Mouse (Mus musculus) liver, embryonic 13.5 days (tissue): ENCODE measurements at regions not wholly inside any gene's neighbourhood (a gene's known extent, or its start where the extent isn't known, plus 50 kb on each side); places are given as distances from the start of the nearest gene placed in this dataset.

ENCODE experiments used
- ATAC-seq: fragments of 200-750 bp; cut with Nextera tagmentation; 2 replicates; pipeline ENCODE4 v1.8.0; 2017; ENCODE audit warnings: low read depth, mild to moderate bottlenecking, moderate number of reproducible peaks, moderate library complexity
- DNase-seq: peaks from one replicate; pipeline ENCODE4 v3.0.0; 2022
- H3K27ac ChIP-seq: fragments of 300-500 bp; sonication (generic); 2 replicates; pipeline ENCODE4 v1.5.1; 2015; ENCODE audit warnings: moderate library complexity, mild to moderate bottlenecking, inconsistent platforms
- H3K27me3 ChIP-seq: fragments of 300-500 bp; sonication (generic); 2 replicates; pipeline ENCODE4 v1.6.1; 2015; ENCODE audit warnings: mild to moderate bottlenecking, inconsistent platforms
- H3K36me3 ChIP-seq: fragments of 300-500 bp; sonication (generic); 2 replicates; pipeline ENCODE4 v1.6.1; 2015; ENCODE audit warnings: mild to moderate bottlenecking, inconsistent platforms
- H3K4me1 ChIP-seq: fragments of 300-500 bp; sonication (generic); replicated peaks from 2 replicates; pipeline ENCODE4 v1.6.1; 2015; ENCODE audit warnings: inconsistent platforms
- H3K4me2 ChIP-seq: fragments of 300-500 bp; sonication (generic); 2 replicates; pipeline ENCODE4 v1.6.1; 2015; ENCODE audit warnings: inconsistent platforms, mild to moderate bottlenecking, moderate library complexity
- H3K4me3 ChIP-seq: fragments of 300-500 bp; sonication (generic); replicated peaks from 2 replicates; pipeline ENCODE4 v1.5.1; 2015; ENCODE audit warnings: mild to moderate bottlenecking, inconsistent platforms
- H3K9ac ChIP-seq: fragments of 300-500 bp; sonication (generic); 2 replicates; pipeline ENCODE4 v1.6.1; 2015; ENCODE audit warnings: mild to moderate bottlenecking, inconsistent platforms
- H3K9me3 ChIP-seq: fragments of 300-500 bp; sonication (generic); replicated peaks from 2 replicates; pipeline ENCODE4 v1.6.1; 2016; ENCODE audit warnings: inconsistent platforms
- WGBS: fragments of 180-500 bp; shearing (Covaris S2); methylation state at CpG from one replicate; pipeline ENCODE4 v1.1.7; 2015; ENCODE audit not compliant: insufficient replicate concordance; 5-methylcytosine and 5-hydroxymethylcytosine counted together

DNA sequence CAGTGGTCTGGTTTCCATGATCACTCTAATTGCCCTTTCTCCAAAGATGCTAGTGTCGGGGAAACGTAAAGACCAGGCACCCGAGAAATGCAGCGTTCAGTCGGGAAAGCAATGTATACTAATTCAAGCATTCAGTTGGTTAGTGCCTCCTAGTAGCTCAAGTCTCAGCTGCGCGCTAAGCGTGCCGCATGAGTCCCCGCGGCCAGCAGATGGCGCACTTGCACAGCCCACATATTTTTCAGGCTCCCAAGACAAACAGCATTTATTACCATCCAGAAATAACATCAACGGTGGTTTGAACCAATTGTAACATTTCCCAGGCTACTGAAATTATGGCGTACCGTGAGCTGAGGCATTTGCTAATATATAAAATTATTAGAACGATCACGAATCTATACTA lies 222.3 kb downstream of the Brms1l start:
- ATAC-seq (no peak), DNase-seq (peak; percentile 19)
- H3K9ac ChIP-seq = no peak overlapping the region
- no peak overlapping the region for H3K4me2 ChIP-seq
- H3K27ac ChIP-seq = no peak overlapping the region
- no peaks in the 10 kb centered on the region for H3K9me3 ChIP-seq
- WGBS = 12% methylated on average over 17 of the region's 17 CpGs
- no peaks in the 10 kb centered on the region for H3K36me3 ChIP-seq
- no peaks in the 10 kb centered on the region for H3K4me1 ChIP-seq
- no peak overlapping the region for H3K4me3 ChIP-seq
- H3K27me3 ChIP-seq = no peaks in the 10 kb centered on the region

DNA sequence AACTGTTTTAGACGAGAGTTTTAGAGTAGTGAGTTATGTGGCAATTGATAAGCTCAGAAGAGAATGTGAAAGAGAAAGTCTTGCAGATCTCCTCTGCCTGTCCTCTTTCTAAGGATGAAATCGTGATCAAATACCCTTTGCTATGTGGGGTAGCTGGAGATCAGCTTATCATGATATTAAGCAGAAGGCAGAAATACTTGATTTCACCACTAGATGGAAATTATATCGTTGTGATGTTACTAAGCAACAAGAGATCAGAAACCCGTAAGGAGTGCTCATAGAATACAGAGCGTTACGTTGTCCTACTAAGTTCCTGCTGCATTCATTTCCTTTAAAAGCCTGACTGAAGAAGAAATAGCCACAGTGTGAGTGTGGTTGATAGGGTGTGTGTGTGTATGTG lies 219.3 kb downstream of the Brms1l start:
- H3K4me1 ChIP-seq = no peaks in the 10 kb centered on the region
- 61% methylated on average over 6 of the region's 6 CpGs for WGBS
- ATAC-seq = no peak

GRCm38 (mm10) chr12:56046050-56046449 lies 209.9 kb downstream of the Brms1l start:
- H3K9me3 ChIP-seq = no peaks in the 10 kb centered on the region
- 58% methylated on average over 3 of the region's 3 CpGs for WGBS
- DNase-seq (no peak), ATAC-seq (no peak)
- no peak overlapping the region for H3K4me2 ChIP-seq
- no peak overlapping the region for H3K9ac ChIP-seq
- H3K4me3 ChIP-seq = no peak overlapping the region
- H3K27ac ChIP-seq = no peak overlapping the region
- no peaks in the 10 kb centered on the region for H3K27me3 ChIP-seq
- H3K36me3 ChIP-seq = no peaks in the 10 kb centered on the region
- no peaks in the 10 kb centered on the region for H3K4me1 ChIP-seq

More for the DNA sequence above, 219.3 kb downstream of the Brms1l start:
- Histone ChIP-seq H3K4me3 (no peak overlapping the region), H3K4me2 (no peak overlapping the region), H3K27ac (no peak overlapping the region), H3K36me3 (no peaks in the 10 kb centered on the region), H3K9me3 (no peaks in the 10 kb centered on the region), H3K9ac (no peak overlapping the region), H3K27me3 (no peaks in the 10 kb centered on the region)
- DNase-seq = no peak

DNA sequence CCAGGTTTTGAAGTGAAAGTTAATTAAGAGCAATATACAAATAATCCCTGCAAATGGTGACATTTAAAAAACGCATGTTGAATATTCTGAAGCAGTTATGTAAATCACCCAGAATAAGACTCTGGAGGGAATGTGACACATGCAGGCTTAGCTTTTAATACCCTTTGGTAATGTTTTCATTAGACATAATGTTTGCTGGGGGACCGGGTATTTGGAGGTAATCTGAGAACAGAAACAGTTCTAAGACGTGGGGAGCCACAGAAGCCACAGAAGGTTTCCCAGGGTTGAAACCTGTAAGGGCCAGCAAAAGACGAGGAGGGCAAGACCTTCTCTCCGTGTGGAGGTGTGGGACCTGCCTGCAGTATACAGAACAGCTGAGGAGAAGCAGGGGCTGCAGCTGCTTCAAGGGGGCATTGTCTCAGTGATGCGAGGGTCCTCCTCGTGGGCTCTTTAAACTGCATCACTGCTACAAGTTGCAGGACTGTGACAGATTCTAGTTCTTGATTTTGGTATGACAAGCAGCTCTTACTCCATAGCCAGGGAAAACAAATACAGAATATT lies 184.9 kb downstream of the Brms1l start:
- WGBS = 33% methylated on average over 7 of the region's 7 CpGs
- Histone ChIP-seq H3K9ac (no peak overlapping the region), H3K36me3 (no peaks in the 10 kb centered on the region), H3K27ac (no peak overlapping the region), H3K4me1 (no peaks in the 10 kb centered on the region), H3K9me3 (no peaks in the 10 kb centered on the region), H3K4me3 (no peak overlapping the region), H3K27me3 (no peaks in the 10 kb centered on the region), H3K4me2 (no peak overlapping the region)
- DNase-seq (no peak), ATAC-seq (no peak)

DNA sequence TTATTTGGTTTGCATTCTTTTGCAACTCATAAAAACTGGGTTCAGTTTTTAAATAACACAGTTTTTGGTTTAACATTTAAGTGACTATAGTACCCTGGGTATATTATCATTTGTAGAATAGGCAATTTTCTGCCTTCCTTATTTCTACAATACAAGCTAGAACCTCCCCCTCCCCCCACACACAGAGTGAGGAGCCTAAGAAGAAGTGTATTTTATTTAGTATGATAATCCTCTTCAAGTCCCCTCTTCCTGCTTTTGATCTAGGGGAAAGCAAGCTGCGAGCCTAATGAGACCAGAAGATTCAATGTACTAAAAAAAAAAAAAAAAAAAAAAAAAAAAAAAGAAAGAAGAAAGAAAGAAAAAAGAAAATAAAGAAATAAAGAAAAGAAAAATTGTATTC lies 184.4 kb downstream of the Brms1l start:
- no peaks in the 10 kb centered on the region for H3K27me3 ChIP-seq
- DNase-seq = no peak
- no peaks in the 10 kb centered on the region for H3K4me1 ChIP-seq
- H3K9me3 ChIP-seq = no peaks in the 10 kb centered on the region
- ATAC-seq = no peak
- H3K4me2 ChIP-seq = no peak overlapping the region
- no peak overlapping the region for H3K27ac ChIP-seq
- H3K36me3 ChIP-seq = no peaks in the 10 kb centered on the region
- no peak overlapping the region for H3K9ac ChIP-seq
- 8% methylated on average over 1 of the region's 1 CpGs for WGBS
- no peak overlapping the region for H3K4me3 ChIP-seq

DNA sequence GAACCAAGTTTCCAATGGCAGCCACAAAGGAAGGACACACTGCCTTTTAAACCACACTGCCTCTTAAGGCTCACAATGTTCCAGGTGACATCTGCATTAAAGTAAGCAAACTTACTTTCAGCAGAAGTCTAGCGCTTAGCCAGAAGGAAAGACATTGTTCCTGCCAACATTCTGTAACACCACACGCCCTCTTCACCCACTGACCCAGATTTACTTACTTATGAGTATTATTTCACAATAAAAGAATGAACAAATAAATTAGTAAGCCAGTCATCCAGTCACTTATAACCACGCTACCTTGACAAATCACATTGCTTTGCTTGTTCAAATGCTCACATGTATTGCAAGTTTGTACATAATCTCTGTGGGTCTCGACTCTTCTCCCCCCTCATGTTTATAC lies 173.9 kb downstream of the Brms1l start:
- Histone ChIP-seq H3K36me3 (no peaks in the 10 kb centered on the region), H3K9ac (no peak overlapping the region), H3K4me3 (no peak overlapping the region), H3K4me1 (no peaks in the 10 kb centered on the region), H3K27ac (no peak overlapping the region), H3K9me3 (no peaks in the 10 kb centered on the region), H3K4me2 (no peak overlapping the region), H3K27me3 (no peaks in the 10 kb centered on the region)
- DNase-seq (no peak), ATAC-seq (no peak)
- 49% methylated on average over 4 of the region's 4 CpGs for WGBS

DNA sequence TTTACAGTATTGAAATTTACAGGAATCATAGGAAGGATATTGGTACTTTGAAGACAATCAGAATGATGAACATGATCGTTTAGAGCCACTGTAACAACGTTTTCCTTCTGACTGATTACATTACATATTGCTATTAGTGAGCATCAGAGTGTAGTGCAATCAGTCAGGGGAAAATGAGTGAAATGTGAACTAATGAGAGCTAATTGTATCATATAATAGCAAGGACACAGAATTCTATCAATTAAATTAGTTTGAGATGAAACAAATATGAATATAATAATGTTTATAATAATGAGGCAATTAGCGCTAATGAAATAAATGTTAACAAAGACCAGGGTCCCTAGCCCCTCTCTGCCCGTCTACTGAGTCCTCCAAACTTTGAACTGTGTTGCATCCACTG lies 169.7 kb downstream of the Brms1l start:
- Histone ChIP-seq H3K4me3 (no peak overlapping the region), H3K4me2 (no peak overlapping the region), H3K27ac (no peak overlapping the region), H3K4me1 (no peaks in the 10 kb centered on the region), H3K9me3 (no peaks in the 10 kb centered on the region), H3K9ac (no peak overlapping the region), H3K27me3 (no peaks in the 10 kb centered on the region), H3K36me3 (no peaks in the 10 kb centered on the region)
- no peak for DNase-seq
- no peak for ATAC-seq
- 61% methylated on average over 4 of the region's 4 CpGs for WGBS

GRCm38 (mm10) chr12:56005321-56005720 lies 169.2 kb downstream of the Brms1l start:
- H3K4me1 ChIP-seq = no peaks in the 10 kb centered on the region
- H3K27me3 ChIP-seq = no peaks in the 10 kb centered on the region
- no peaks in the 10 kb centered on the region for H3K9me3 ChIP-seq
- WGBS = 52% methylated on average over 6 of the region's 6 CpGs
- no peak overlapping the region for H3K4me3 ChIP-seq
- H3K27ac ChIP-seq = no peak overlapping the region
- no peaks in the 10 kb centered on the region for H3K36me3 ChIP-seq
- no peak overlapping the region for H3K4me2 ChIP-seq
- no peak for ATAC-seq
- H3K9ac ChIP-seq = no peak overlapping the region
- no peak for DNase-seq

GRCm38 (mm10) chr12:56004479-56004878 lies 168.4 kb downstream of the Brms1l start:
- H3K4me1 ChIP-seq = no peaks in the 10 kb centered on the region
- no peak overlapping the region for H3K27ac ChIP-seq
- ATAC-seq (no peak), DNase-seq (no peak)
- H3K4me2 ChIP-seq = no peak overlapping the region
- H3K4me3 ChIP-seq = no peak overlapping the region
- no peaks in the 10 kb centered on the region for H3K36me3 ChIP-seq
- WGBS = 49% methylated on average over 4 of the region's 4 CpGs
- no peak overlapping the region for H3K9ac ChIP-seq
- no peaks in the 10 kb centered on the region for H3K27me3 ChIP-seq
- H3K9me3 ChIP-seq = no peaks in the 10 kb centered on the region

GRCm38 (mm10) chr12:56003561-56003960 lies 167.4 kb downstream of the Brms1l start:
- no peaks in the 10 kb centered on the region for H3K27me3 ChIP-seq
- H3K4me1 ChIP-seq = no peaks in the 10 kb centered on the region
- ATAC-seq (no peak), DNase-seq (no peak)
- H3K4me3 ChIP-seq = no peak overlapping the region
- no peak overlapping the region for H3K9ac ChIP-seq
- WGBS = 77% methylated on average over 8 of the region's 8 CpGs
- H3K9me3 ChIP-seq = no peaks in the 10 kb centered on the region
- no peak overlapping the region for H3K27ac ChIP-seq
- no peak overlapping the region for H3K4me2 ChIP-seq
- H3K36me3 ChIP-seq = no peaks in the 10 kb centered on the region

DNA sequence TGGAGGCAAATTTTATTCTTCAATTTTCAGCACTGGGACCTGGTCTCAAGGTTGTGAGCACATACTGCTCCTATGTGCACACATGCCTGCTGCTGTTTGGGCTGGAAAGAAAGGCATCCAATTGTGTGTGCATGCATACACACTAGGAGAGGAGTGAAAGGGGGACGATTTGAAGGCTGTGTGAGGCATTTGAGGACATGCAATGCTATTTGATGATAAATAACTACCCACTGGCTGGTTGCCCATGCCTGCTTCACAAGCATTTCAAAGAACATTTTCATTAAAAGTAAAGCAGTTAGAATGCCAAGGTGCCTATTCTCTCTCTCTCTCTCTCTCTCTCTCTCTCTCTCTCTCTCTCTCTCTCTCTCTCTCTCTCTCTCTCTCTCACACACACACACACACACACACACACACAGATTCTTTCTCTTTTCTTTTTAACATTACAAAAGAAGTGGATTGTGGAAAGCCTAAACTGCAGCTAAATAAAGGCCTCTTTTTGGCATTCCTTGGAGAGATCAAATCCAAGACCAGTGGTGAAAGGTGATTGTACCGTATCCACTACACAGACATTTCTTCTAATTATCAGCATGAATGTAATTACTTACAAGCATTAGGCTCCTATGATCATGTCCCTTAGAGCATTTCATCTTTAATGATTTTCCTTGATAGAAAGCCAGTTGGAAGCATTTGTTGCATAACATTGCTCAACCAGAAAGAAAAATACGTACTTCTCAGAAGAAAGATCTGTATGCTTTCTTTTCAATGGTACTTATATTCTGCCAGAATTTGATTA lies 160.7 kb downstream of the Brms1l start:
- DNase-seq (no peak), ATAC-seq (no peak)
- no peak overlapping the region for H3K4me3 ChIP-seq
- no peaks in the 10 kb centered on the region for H3K27me3 ChIP-seq
- H3K4me2 ChIP-seq = no peak overlapping the region
- 54% methylated on average over 3 of the region's 3 CpGs for WGBS
- H3K4me1 ChIP-seq = no peaks in the 10 kb centered on the region
- no peaks in the 10 kb centered on the region for H3K9me3 ChIP-seq
- no peak overlapping the region for H3K27ac ChIP-seq
- H3K36me3 ChIP-seq = no peaks in the 10 kb centered on the region
- no peak overlapping the region for H3K9ac ChIP-seq
